Mouse (Mus musculus) layer of hippocampus, postnatal 14 days (tissue): ENCODE measurements at regions not wholly inside any gene's neighbourhood (a gene's known extent, or its start where the extent isn't known, plus 50 kb on each side); places are given as distances from the start of the nearest gene placed in this dataset.

Experiments
- DNase-seq, 2 experiments: peaks; one replicate each; pipeline ENCODE4 v3.0.0; 2021 to 2022; ENCODE audit warnings: low spot score in 2 of 2, mixed read lengths in 1 of 2

GRCm38 (mm10) chr6:81724601-81725545, 198.6 kb upstream of the Gcfc2 start:
- peak in 1 of 2 experiments; percentile 31 for DNase-seq

- no peak for DNase-seq
Measured at GRCm38 (mm10) chr6:81731631-81732030, 191.8 kb upstream of the Gcfc2 start.

- no peak for DNase-seq
Measured at GRCm38 (mm10) chr6:81733527-81733926, 189.9 kb upstream of the Gcfc2 start.

- DNase-seq = peak in 1 of 2 experiments; percentile 53
Measured at GRCm38 (mm10) chr6:81738466-81738865, 185.0 kb upstream of the Gcfc2 start.

- no peak for DNase-seq
Measured at GRCm38 (mm10) chr6:81749681-81750080, 173.8 kb upstream of the Gcfc2 start.

- peak in 1 of 2 experiments; percentile 73 for DNase-seq
Measured at GRCm38 (mm10) chr6:81751631-81752030, 171.8 kb upstream of the Gcfc2 start.

- DNase-seq = no peak
Measured at GRCm38 (mm10) chr6:81756242-81756641, 167.2 kb upstream of the Gcfc2 start.

GRCm38 (mm10) chr6:81758876-81759275, 164.6 kb upstream of the Gcfc2 start:
- DNase-seq = no peak

- DNase-seq = peak in 1 of 2 experiments; percentile 60
Measured at GRCm38 (mm10) chr6:81760181-81760580, 163.3 kb upstream of the Gcfc2 start.

- peak in 1 of 2 experiments; percentile 26 for DNase-seq
Measured at GRCm38 (mm10) chr6:81765831-81766230, 157.6 kb upstream of the Gcfc2 start.

GRCm38 (mm10) chr6:81766800-81767199, 156.7 kb upstream of the Gcfc2 start:
- no peak for DNase-seq

- DNase-seq = peak; percentile 71 to 89
Measured at GRCm38 (mm10) chr6:81768669-81769537, 154.6 kb upstream of the Gcfc2 start.

- no peak for DNase-seq
Measured at GRCm38 (mm10) chr6:81770301-81770700, 153.2 kb upstream of the Gcfc2 start.

GRCm38 (mm10) chr6:81771862-81772261, 151.6 kb upstream of the Gcfc2 start:
- DNase-seq = no peak

- no peak for DNase-seq
Measured at GRCm38 (mm10) chr6:81782131-81782530, 141.3 kb upstream of the Gcfc2 start.

GRCm38 (mm10) chr6:81782815-81783435, 140.5 kb upstream of the Gcfc2 start:
- DNase-seq = peak in 1 of 2 experiments; percentile 63

- no peak for DNase-seq
Measured at GRCm38 (mm10) chr6:81795281-81795680, 128.2 kb upstream of the Gcfc2 start.

- DNase-seq = no peak
Measured at GRCm38 (mm10) chr6:81800822-81801221, 122.6 kb upstream of the Gcfc2 start.

GRCm38 (mm10) chr6:81801804-81802203, 121.7 kb upstream of the Gcfc2 start:
- DNase-seq = no peak

GRCm38 (mm10) chr6:81805942-81806341, 117.5 kb upstream of the Gcfc2 start:
- DNase-seq = no peak

GRCm38 (mm10) chr6:81808712-81809111, 114.8 kb upstream of the Gcfc2 start:
- DNase-seq = no peak
